ENCODE assay signal across 24 mouse cellular contexts in the genomic region with DNA sequence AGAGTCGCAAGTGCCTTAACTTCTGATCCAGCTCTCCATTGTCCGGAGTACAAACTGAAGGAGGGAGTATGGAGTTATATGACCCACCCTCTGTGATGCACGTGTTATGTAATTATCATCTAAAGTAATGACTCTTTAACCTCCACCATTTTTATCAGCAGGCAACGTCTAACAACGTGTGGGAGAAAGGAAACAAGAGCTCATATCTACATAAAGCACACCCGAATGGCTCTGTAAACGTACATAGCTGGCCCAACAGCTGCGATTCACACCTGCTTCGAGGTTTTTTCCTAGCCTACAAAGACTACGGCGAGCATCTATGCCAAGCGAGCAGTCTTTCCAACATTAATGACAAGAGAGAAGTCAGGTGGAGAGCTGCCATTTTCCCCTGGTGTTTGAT.
DNase-seq lines count a peak whose midpoint lies in the region; ATAC-seq and TF ChIP-seq lines count a peak whose summit lies in the region.
"Had no signal": no experiment of that assay in that cellular context is flagged by ENCODE, and none has a peak within 500 bp of the region (broad histone marks: within the 10 kb centered on the region; RNA-seq: fewer than 3 reads in every experiment).

No protein-coding gene starts in this region.

- no peak overlapping the region for H3K9ac ChIP-seq in heart, postnatal 0 days (replicated peaks; ENCODE audit: low read depth, low read length)
- H3K9ac ChIP-seq in liver, embryonic 13.5 days, result no peak overlapping the region
- H3K9ac ChIP-seq: embryonic facial prominence, embryonic 15.5 days; limb, embryonic 12.5 days; lung, embryonic 14.5 days; neural tube, embryonic 12.5 days had no signal

- ATAC-seq in heart, postnatal 0 days (ENCODE audit: insufficient read depth, low read depth), result no peak
- ATAC-seq in liver, embryonic 13.5 days (ENCODE audit: low read depth), result peak; percentile 75
- ATAC-seq: hindbrain, postnatal 0 days; Patski had no signal

- peaks cover 18% of the 10 kb centered on the region for H3K4me1 ChIP-seq in heart, postnatal 0 days (ENCODE audit: control insufficient read depth, insufficient read depth)
- H3K4me1 ChIP-seq in liver, embryonic 13.5 days (replicated peaks), result peaks cover 80% of the 10 kb centered on the region
- H3K4me1 ChIP-seq: embryonic facial prominence, embryonic 15.5 days; limb, embryonic 12.5 days; neural tube, embryonic 12.5 days had no signal

- H3K27me3 ChIP-seq in heart, postnatal 0 days (ENCODE audit: control insufficient read depth, insufficient read depth, low read length), result no peaks in the 10 kb centered on the region
- no peaks in the 10 kb centered on the region for H3K27me3 ChIP-seq in liver, embryonic 13.5 days
- H3K27me3 ChIP-seq in myocyte (ENCODE audit: control insufficient read depth, insufficient read depth, insufficient read length), result no peaks in the 10 kb centered on the region
- H3K27me3 ChIP-seq: embryonic facial prominence, embryonic 15.5 days; limb, embryonic 12.5 days; neural tube, embryonic 12.5 days; Patski had no signal

- TF ChIP-seq EP300 in heart, postnatal 0 days (IDR thresholded peaks at IDR 0.05; ENCODE audit: low read depth), result no peak

- no peaks in the 10 kb centered on the region for H3K36me3 ChIP-seq in heart, postnatal 0 days (replicated peaks; ENCODE audit: control insufficient read depth, insufficient read depth, low read length)
- H3K36me3 ChIP-seq in liver, embryonic 13.5 days, result no peaks in the 10 kb centered on the region
- no peaks in the 10 kb centered on the region for H3K36me3 ChIP-seq in myocyte (ENCODE audit: control insufficient read depth, insufficient read depth)
- H3K36me3 ChIP-seq: embryonic facial prominence, embryonic 15.5 days; limb, embryonic 12.5 days; midbrain, embryonic 10.5 days; neural tube, embryonic 12.5 days had no signal

- H3K4me3 ChIP-seq in heart, postnatal 0 days (ENCODE audit: low read depth, low read length), result no peak overlapping the region
- H3K4me3 ChIP-seq in liver, embryonic 13.5 days (replicated peaks), result no peak overlapping the region
- H3K4me3 ChIP-seq in myocyte, result no peak overlapping the region
- H3K4me3 ChIP-seq: embryonic facial prominence, embryonic 15.5 days; heart, adult 2 months; limb, embryonic 12.5 days; midbrain, embryonic 10.5 days; neural tube, embryonic 12.5 days had no signal

- no peak overlapping the region for H3K4me2 ChIP-seq in heart, postnatal 0 days (ENCODE audit: low read depth, low read length)
- no peak overlapping the region for H3K4me2 ChIP-seq in liver, embryonic 13.5 days
- H3K4me2 ChIP-seq in myocyte (ENCODE audit: low read depth), result no peak overlapping the region
- H3K4me2 ChIP-seq: embryonic facial prominence, embryonic 15.5 days; limb, embryonic 12.5 days; lung, embryonic 14.5 days; neural tube, embryonic 12.5 days had no signal

- 31% methylated on average over 12 of the region's 12 CpGs for WGBS in heart, postnatal 0 days
- 17% methylated on average over 12 of the region's 12 CpGs for WGBS in liver, embryonic 13.5 days (ENCODE audit: insufficient replicate concordance)

- no peaks in the 10 kb centered on the region for H3K79me2 ChIP-seq in myocyte (ENCODE audit: control insufficient read depth, insufficient read depth)

- no peaks in the 10 kb centered on the region for H3K9me3 ChIP-seq in heart, postnatal 0 days (replicated peaks; ENCODE audit: control insufficient read depth, low read length)
- no peaks in the 10 kb centered on the region for H3K9me3 ChIP-seq in liver, embryonic 13.5 days (replicated peaks)
- H3K9me3 ChIP-seq: embryonic facial prominence, embryonic 15.5 days; limb, embryonic 12.5 days; midbrain, embryonic 10.5 days; neural tube, embryonic 12.5 days had no signal

- no peak for DNase-seq in heart, postnatal 0 days (ENCODE audit: low spot score)
- no peak for DNase-seq in heart, postnatal 4 days
- DNase-seq in liver, embryonic 13.5 days, result peak; percentile 52
- DNase-seq in urinary bladder, postnatal 36 days (ENCODE audit: low spot score in 2 of 2), result no peak
- DNase-seq in cerebellum, adult 18-20 months, result no peak
- no peak for DNase-seq in adrenal gland, postnatal 10 days
- no peak for DNase-seq in right cerebral cortex, postnatal 4 days
- DNase-seq: adrenal gland, postnatal 14 days; B cell, adult 2 months; cerebellum, adult 11 months; cerebellum, postnatal 25 days; heart, adult 2 months; kidney, adult 18-20 months; kidney, postnatal 10 days; lung, embryonic 14.5 days; lung, postnatal 36 days; spleen, adult 18-20 months had no signal

- peak overlapping the region; percentile 50; the same call in 1 of the 2 replicates for H3K27ac ChIP-seq in heart, postnatal 0 days (ENCODE audit: low read depth)
- H3K27ac ChIP-seq in liver, embryonic 13.5 days, result peak overlapping the region; percentile 47; the same call in 1 of the 2 replicates
- H3K27ac ChIP-seq: embryonic facial prominence, embryonic 15.5 days; heart, adult 2 months; hindbrain, postnatal 0 days; limb, embryonic 12.5 days; midbrain, embryonic 10.5 days; neural tube, embryonic 12.5 days had no signal

- TF ChIP-seq POLR2A in myocyte (IDR thresholded peaks at IDR 0.05; ENCODE audit: insufficient read length, low read depth), result no peak

- no peak for TF ChIP-seq CTCF in heart, postnatal 0 days (IDR thresholded peaks at IDR 0.05; ENCODE audit: low read depth)

- H3ac ChIP-seq in myocyte (ENCODE audit: control insufficient read depth, insufficient read length), result no peak overlapping the region

TF ChIP-seq in myocyte, 11 proteins besides CTCF, POLR2A, EP300 and RAD21:
- TF ChIP-seq MYOG (IDR thresholded peaks at IDR 0.05; ENCODE audit: control insufficient read depth in 1 of 3, insufficient read depth in 1 of 3, insufficient read length in 2 of 3, low read depth in 2 of 3) (peak in 1 of 3 experiments; percentile 36), POLR2AphosphoS2 (IDR thresholded peaks at IDR 0.05; ENCODE audit: insufficient read length, low read depth) (no peak), E2F4 (IDR thresholded peaks at IDR 0.05; ENCODE audit: insufficient read depth) (no peak), REST (IDR thresholded peaks at IDR 0.05; ENCODE audit: insufficient read depth, insufficient read length) (no peak), MYOD1 (IDR thresholded peaks at IDR 0.05; ENCODE audit: control insufficient read depth in 1 of 3, insufficient read length in 2 of 3, low read depth in 2 of 3) (peak in 2 of 3 experiments; percentile 13 to 38), TCF3 (IDR thresholded peaks at IDR 0.05; ENCODE audit: insufficient read length, low read depth) (no peak), TCF12 (IDR thresholded peaks at IDR 0.05; ENCODE audit: insufficient read depth, poor library complexity, severe bottlenecking) (no peak), MAX (IDR thresholded peaks at IDR 0.05; ENCODE audit: low read depth) (no peak), SRF (IDR thresholded peaks at IDR 0.05; ENCODE audit: control insufficient read depth, insufficient read length, low read depth) (no peak), USF1 (IDR thresholded peaks at IDR 0.05; ENCODE audit: low read depth) (no peak), CEBPB (IDR thresholded peaks at IDR 0.05; ENCODE audit: insufficient read depth, poor library complexity, severe bottlenecking) (no peak)
